Mouse (Mus musculus) layer of hippocampus, postnatal 36 days (tissue): Measurements from ENCODE around the gene Stim2. TPM values are rescaled to one million over a fixed set of nuclear protein-coding genes. Genes with fewer than 3 reads are reported as not detected.

Source experiments
- DNase-seq, 2 experiments: peaks; one replicate each; pipeline ENCODE4 v3.0.0; 2022
- total RNA-seq, 2 experiments: library from RNA; stranded (reverse); gene quantifications; 2 replicates each; pipeline ENCODE4 v1.2.3; 2021

Gene Stim2
- total RNA-seq, 2 experiments from 2014 or later: 164 to 175 TPM

- DNase-seq: peak; percentile 77 to 80
Measured at GRCm38 (mm10) chr5:53995316-53995715, 3.0 kb upstream of the Stim2 start.

GRCm38 (mm10) chr5:53996822-53997221 is 1.5 kb upstream of the Stim2 start:
- no peak for DNase-seq

GRCm38 (mm10) chr5:53998743-53999460 is 603 bp downstream of the Stim2 start:
- DNase-seq: peak; percentile 57 to 64

GRCm38 (mm10) chr5:53999461-53999770 is 1.1 kb downstream of the Stim2 start:
- DNase-seq: no peak

GRCm38 (mm10) chr5:53999831-54000230 is 1.5 kb downstream of the Stim2 start:
- no peak for DNase-seq

GRCm38 (mm10) chr5:54001021-54001420 is 2.7 kb downstream of the Stim2 start:
- no peak for DNase-seq

GRCm38 (mm10) chr5:54005111-54005864 is 7.0 kb downstream of the Stim2 start:
- DNase-seq: no peak

- no peak for DNase-seq
Measured at GRCm38 (mm10) chr5:54005865-54006225, 7.5 kb downstream of the Stim2 start.

- DNase-seq: no peak
Measured at GRCm38 (mm10) chr5:54006845-54007244, 8.5 kb downstream of the Stim2 start.

- DNase-seq: no peak
Measured at GRCm38 (mm10) chr5:54007617-54008016, 9.3 kb downstream of the Stim2 start.

- DNase-seq: no peak
Measured at GRCm38 (mm10) chr5:54013271-54013670, 15.0 kb downstream of the Stim2 start.

- no peak for DNase-seq
Measured at GRCm38 (mm10) chr5:54017143-54017542, 18.8 kb downstream of the Stim2 start.

- no peak for DNase-seq
Measured at GRCm38 (mm10) chr5:54018856-54019255, 20.6 kb downstream of the Stim2 start.

GRCm38 (mm10) chr5:54019546-54019945 is 21.2 kb downstream of the Stim2 start:
- no peak for DNase-seq

- DNase-seq: no peak
Measured at GRCm38 (mm10) chr5:54024610-54025009, 26.3 kb downstream of the Stim2 start.

- no peak for DNase-seq
Measured at GRCm38 (mm10) chr5:54025630-54026029, 27.3 kb downstream of the Stim2 start.

- DNase-seq: no peak
Measured at GRCm38 (mm10) chr5:54033217-54033616, 34.9 kb downstream of the Stim2 start.

GRCm38 (mm10) chr5:54034680-54035079 is 36.4 kb downstream of the Stim2 start:
- DNase-seq: no peak

GRCm38 (mm10) chr5:54038615-54039014 is 40.3 kb downstream of the Stim2 start:
- DNase-seq: no peak

GRCm38 (mm10) chr5:54040527-54040926 is 42.2 kb downstream of the Stim2 start:
- no peak for DNase-seq

- no peak for DNase-seq
Measured at GRCm38 (mm10) chr5:54042013-54042412, 43.7 kb downstream of the Stim2 start.

GRCm38 (mm10) chr5:54045523-54045922 is 47.2 kb downstream of the Stim2 start:
- no peak for DNase-seq

- peak; percentile 41 for DNase-seq
Measured at GRCm38 (mm10) chr5:54046432-54046831, 48.1 kb downstream of the Stim2 start.

GRCm38 (mm10) chr5:54049145-54049733 is 50.9 kb downstream of the Stim2 start:
- no peak for DNase-seq
